In the genomic region with DNA sequence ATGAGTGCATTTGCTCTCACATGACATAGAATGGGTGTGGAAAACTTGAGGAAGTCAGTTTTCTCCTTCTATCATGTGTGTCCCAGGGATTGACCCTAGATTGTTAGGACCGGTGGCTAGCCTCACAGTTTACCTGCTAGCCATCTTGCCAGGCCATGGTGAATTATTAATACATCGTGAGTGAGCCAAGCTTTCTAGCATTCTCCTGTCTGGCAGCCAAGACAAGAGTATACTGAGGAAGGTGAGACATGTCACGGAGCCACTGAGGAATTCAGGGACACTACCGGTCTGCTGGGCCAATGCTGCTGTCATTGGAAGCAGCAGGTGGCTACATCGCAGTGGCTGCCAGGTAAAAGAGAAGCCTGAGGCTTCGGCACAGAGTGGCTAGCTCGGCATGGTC, we compare ENCODE assay signal across 13 mouse cellular contexts.
"Had no signal": no experiment of that assay in that cellular context is flagged by ENCODE, and none has a peak within 500 bp of the region (broad histone marks: within the 10 kb centered on the region; RNA-seq: fewer than 3 reads in every experiment).

No protein-coding gene starts in this region.

- H3K36me3 ChIP-seq: intestine, embryonic 15.5 days; limb, embryonic 12.5 days; limb, embryonic 15.5 days; liver, embryonic 13.5 days had no signal

- H3K27ac ChIP-seq: intestine, embryonic 15.5 days; kidney, postnatal 0 days; limb, embryonic 12.5 days; limb, embryonic 15.5 days; liver, embryonic 13.5 days had no signal

- ATAC-seq: intestine, embryonic 15.5 days had no signal

- H3K4me2 ChIP-seq: intestine, embryonic 15.5 days; limb, embryonic 12.5 days; limb, embryonic 15.5 days; liver, embryonic 13.5 days; midbrain, embryonic 11.5 days had no signal

- H3K4me3 ChIP-seq: intestine, embryonic 15.5 days; limb, embryonic 12.5 days; limb, embryonic 15.5 days; liver, embryonic 13.5 days had no signal

- H3K4me1 ChIP-seq: intestine, embryonic 15.5 days; limb, embryonic 12.5 days; limb, embryonic 15.5 days had no signal

- H3K27me3 ChIP-seq: intestine, embryonic 15.5 days; limb, embryonic 12.5 days; limb, embryonic 15.5 days; liver, embryonic 13.5 days had no signal

- H3K9ac ChIP-seq: intestine, embryonic 15.5 days; limb, embryonic 12.5 days; limb, embryonic 15.5 days; liver, embryonic 13.5 days had no signal

- DNase-seq: left cerebral cortex, postnatal 4 days; liver, embryonic 13.5 days; lung, adult 2 months; lung, postnatal 14 days; lung, postnatal 4 days; midbrain, embryonic 14.5 days; thymus, adult 18-20 months; thymus, postnatal 36 days had no signal

- H3K9me3 ChIP-seq: intestine, embryonic 15.5 days; limb, embryonic 12.5 days; limb, embryonic 15.5 days; liver, embryonic 13.5 days had no signal
